Mouse (Mus musculus) right cerebral cortex, postnatal 4 days (tissue): ENCODE measurements around the gene Cdc42bpg.
A peak's percentile ranks its signal among the peaks of the same experiment; 100 is the strongest.

Source experiments
- DNase-seq: peaks from one replicate; pipeline ENCODE4 v3.0.0-alpha.2; 2022

Cdc42bpg gene

DNA sequence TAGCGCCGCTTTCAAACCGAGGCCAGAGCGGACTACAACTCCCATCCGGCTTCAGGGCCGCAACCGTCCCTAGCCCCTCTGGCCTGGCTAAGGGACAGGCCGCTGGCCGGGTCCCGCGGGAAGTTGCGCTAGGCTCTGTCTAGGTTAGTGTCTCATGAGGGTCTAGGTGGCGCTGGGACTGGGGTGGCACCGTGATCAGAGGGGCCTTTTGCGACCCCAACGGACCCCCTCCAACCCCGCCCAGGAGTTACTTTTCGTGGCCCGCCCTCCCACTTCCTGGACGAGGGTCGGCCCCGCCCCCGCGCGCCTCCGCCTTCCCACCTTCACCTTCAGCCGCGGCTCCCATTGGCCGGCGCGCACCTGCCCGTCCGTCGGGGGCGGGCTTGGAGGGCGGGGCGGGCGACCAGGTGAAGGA lies at the start of gene Cdc42bpg:
Gene Cdc42bpg (plus strand): TSS at position 320 of the 415 bp plus-strand sequence.
- peak; percentile 53 for DNase-seq

DNA sequence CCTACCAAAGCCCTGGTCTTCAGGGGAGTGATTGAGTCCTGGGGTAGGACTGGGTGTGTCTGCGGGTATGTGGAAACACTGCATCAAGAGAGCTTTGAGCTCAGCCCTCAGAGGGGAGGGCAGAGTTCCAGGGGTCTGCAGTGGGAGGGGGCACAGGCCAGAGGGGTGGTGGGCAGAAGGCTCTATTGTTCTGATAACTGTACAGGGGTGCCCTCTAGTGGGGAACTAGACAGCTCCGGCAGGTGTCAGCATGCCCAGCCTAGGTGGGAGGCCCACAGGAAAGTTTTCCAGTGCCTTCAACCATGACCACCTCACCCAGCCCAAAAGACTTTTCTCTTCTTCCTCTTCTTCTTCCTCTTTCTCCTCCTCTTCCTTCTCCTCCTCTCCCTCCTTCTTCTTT lies 45.8 kb upstream of the Cdc42bpg start:
- DNase-seq = no peak

- no peak for DNase-seq
Measured at GRCm38 (mm10) chr19:6260946-6261345, 45.3 kb upstream of the Cdc42bpg start.

GRCm38 (mm10) chr19:6261379-6261778 lies 44.9 kb upstream of the Cdc42bpg start:
- DNase-seq = no peak

- peak; percentile 73 for DNase-seq
Measured at GRCm38 (mm10) chr19:6262222-6262621, 44.0 kb upstream of the Cdc42bpg start.

- DNase-seq = no peak
Measured at GRCm38 (mm10) chr19:6262839-6263433, 43.3 kb upstream of the Cdc42bpg start.

DNA sequence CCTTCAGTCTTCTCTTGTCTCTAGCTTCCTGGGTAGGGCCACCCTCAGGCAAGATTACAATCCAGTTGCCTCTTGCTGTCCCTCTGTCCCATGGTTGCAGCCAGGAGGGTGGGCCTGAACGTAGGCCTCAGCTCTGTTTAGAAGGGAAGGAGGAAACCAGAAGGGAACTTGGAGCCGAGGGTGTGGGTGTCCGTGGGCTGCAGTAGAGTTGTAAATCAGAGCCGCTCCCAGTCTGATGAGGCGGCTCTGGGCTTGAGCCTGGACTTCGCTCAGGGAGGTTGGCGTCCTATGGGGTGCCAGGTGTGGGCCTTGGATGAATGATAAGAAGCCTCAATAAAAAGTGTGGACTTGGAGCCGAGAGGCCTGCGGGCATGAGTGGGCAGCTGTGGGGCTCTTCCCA lies 42.1 kb upstream of the Cdc42bpg start:
- no peak for DNase-seq

DNA sequence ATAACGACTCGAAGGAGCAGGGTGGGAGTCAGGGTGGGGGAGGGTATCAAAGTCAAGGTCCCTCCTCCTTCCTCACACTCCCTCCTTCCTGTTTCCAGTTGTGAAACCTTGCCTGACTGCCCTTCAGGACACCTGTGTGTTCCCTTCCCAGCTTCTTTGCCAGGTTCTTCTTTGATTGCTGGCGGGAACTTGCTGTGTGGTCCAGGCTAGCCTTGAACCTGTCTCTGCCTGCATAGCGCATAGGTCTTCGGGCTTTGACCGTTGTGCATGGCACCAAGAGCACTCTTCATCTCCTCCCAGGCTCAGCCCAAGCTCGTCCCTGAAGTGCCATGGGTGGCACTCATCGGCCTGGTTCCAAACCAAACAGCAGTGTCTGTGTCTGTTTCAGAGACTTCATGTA lies 41.3 kb upstream of the Cdc42bpg start:
- no peak for DNase-seq

DNA sequence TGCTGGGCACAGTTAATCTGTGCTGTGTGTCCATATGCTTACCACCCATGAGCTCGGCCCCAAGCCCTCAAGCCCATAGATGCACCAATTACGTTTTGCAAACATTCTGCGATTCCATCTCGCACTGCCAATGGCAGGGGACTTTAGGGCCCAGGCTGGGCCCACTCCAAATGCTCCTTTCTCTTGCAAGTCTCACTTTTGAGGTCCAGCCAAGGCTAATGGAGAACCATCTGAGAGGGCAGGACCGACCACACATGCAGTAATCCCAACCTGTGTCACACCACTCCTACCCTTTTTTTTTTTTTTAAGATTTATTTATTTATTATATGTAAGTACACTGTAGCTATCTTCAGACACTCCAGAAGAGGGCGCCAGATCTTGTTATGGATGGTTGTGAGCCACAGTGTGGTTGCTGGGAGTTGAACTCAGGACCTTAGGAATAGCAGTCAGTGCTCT lies 40.5 kb upstream of the Cdc42bpg start:
- no peak for DNase-seq

DNA sequence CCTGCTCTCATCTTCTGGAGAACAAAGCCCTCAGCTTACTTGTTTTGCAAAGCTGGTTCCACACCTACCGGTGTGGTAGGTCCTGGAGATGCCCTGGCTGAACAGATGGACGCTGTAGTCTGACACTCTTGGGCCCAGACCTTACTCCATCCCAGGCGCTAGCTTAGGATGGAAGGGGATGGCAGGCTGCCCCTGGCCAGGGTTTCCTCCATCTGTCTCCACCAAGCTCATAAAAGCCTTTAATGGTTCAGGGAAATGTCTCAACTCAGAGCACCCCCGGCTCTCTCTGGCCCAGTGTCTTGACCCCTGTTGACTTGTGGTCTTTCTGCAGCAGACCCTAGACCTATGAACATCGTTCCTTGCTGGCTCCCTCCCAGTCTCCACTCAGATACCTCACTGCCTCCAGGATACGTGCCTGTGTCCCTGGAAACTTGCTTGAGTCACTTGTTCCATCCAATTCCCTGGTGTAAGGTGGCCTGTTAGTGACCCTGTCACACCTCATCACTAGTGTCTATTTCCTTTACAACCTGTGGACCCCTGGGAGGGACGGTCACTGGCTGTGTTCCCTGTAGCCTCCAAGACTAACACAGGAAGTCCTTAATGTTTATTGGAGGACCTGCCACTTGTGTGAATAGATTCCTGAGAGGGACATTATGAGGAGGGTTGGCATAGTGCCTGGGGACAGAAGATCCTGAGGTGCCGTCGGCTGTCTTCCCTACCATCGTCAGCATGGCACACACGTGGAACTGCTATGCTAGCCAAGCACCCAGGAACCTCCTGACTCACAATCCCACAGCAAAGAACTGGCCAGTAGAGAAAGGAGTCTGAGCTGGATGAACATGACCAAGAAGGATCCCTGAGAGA lies 38.7 kb upstream of the Cdc42bpg start:
- DNase-seq = no peak

DNA sequence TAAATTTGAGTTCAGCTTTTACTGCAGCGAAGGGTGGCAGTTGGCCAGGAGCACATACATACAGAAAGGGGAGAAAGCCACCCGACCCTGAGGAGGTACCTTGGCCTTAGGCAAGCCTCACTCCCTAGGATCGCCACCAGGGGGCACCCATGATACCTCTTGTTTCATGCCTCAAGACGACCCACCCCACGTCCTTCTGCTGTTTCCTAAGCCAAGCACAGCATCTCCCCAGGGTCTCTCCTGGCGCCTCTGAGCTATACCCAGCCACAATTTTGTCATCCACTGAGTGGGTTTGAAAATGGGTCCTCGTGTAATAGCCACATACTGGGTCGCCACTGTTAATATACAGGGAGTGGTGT lies 38.1 kb upstream of the Cdc42bpg start:
- peak; percentile 87 for DNase-seq

- DNase-seq = no peak
Measured at GRCm38 (mm10) chr19:6268670-6269132, 37.6 kb upstream of the Cdc42bpg start.

GRCm38 (mm10) chr19:6269798-6270475 lies 36.3 kb upstream of the Cdc42bpg start:
- DNase-seq = no peak

GRCm38 (mm10) chr19:6270661-6271060 lies 35.6 kb upstream of the Cdc42bpg start:
- no peak for DNase-seq

DNA sequence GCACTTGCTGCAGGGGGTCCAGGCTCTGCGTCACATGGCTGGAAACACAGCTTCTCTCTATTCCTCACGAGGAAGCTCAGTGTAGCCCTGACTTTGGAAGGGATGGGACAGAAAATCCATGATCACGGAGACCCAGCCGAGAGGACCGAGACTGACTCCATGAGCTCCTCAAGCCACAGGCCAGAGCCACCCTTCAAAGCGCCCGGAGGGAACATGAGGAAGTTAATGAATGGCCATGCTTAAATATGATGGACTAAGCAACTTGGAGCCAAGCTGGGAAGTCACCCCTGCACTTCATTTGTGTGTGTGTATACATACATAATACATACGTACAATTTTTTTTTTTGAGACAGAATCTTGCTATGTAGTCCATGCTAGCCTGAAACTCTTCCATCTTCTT lies 35.0 kb upstream of the Cdc42bpg start:
- DNase-seq = no peak

DNA sequence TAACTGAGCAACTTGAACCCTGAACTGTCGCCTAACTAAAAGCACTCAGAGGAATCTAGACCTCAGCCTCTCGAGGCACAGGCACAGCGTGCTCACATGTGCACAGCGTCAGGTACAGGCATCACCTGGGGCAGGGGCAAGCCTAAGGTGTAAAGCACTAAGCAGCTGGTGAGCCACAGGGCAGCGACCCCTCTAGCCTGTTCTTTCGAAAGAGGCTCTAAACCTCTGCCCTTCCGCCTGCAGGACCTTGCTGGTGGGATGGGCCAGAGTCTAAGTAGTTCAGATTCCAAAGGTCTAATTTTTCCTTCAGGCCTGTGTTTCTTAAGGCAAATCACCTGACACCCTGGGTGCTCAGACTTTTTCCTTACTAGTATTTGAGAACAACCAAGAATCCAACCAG lies 34.2 kb upstream of the Cdc42bpg start:
- no peak for DNase-seq

DNA sequence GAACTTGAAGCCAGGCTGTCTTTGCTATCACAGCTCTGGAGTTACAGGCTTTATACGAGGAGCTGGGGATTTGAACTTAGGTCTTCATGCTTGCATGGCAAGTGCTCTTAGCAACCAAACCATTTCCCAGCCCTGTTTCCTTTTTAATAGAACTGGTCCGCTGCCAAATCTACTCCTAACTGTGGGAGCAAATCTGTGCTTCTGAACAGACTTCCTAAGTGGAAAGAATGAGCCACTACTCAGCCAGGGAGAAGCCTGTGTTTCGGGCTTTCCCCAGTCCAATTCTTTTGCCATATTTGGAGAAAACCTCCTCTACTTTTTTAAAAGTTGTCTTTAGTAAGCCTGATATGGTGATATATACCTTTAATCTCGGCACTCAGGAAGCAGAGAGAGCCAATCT lies 33.5 kb upstream of the Cdc42bpg start:
- DNase-seq = no peak

GRCm38 (mm10) chr19:6273592-6273991 lies 32.7 kb upstream of the Cdc42bpg start:
- no peak for DNase-seq

DNA sequence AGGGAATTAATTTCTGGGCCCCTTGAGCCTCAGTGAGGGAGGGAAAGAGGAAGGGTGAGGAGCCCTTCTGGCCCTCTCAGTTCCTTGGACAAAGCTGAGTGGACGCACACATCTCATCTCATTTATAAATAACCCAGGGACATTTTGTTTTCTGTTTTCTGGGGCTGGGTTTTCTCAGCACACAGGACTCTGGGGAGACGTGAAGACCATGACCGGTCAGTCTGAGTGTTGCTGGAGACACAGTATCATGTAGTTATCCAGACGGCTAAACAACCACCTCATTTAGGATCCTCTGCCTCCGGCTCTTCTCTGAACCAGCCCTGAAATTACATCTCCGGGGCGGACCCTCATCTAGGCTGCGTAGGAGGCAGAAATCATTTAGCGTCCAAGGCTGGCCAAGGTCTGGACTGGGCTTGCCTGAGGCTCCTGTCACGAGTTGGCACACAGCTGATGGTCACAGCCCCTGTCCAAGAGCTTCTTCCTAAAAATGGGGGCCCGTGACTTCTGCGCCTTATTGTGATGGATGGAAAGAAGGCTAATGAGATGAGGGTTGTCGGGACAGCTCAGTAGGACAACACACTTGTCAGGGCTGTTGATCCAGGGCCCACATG lies 32.2 kb upstream of the Cdc42bpg start:
- no peak for DNase-seq

GRCm38 (mm10) chr19:6275740-6276389 lies 30.4 kb upstream of the Cdc42bpg start:
- no peak for DNase-seq

GRCm38 (mm10) chr19:6276426-6277421 lies 29.5 kb upstream of the Cdc42bpg start, which contains the start of gene Ehd1:
Gene Ehd1, plus strand, starts transcription at chr19:6276725.
- peak; percentile 97 for DNase-seq
